Mouse (Mus musculus): ENCODE measurements at regions not wholly inside any gene's neighbourhood (a gene's known extent, or its start where the extent isn't known, plus 50 kb on each side); places are given as distances from the start of the nearest gene placed in this dataset.

GRCm38 (mm10) chr8:76383583-76384281, 515.5 kb upstream of the Nr3c2 start:
- no peak overlapping the region for H3K4me3 ChIP-seq (ENCODE audit: control insufficient read depth in 1 of 2, insufficient read depth in 1 of 2, low read depth in 2 of 2, low read length in 2 of 2)
- H3K27me3 ChIP-seq (ENCODE audit: control insufficient read depth in 1 of 2, insufficient read depth in 2 of 2, low read length in 2 of 2) = no peaks in the 10 kb centered on the region
- no peaks in the 10 kb centered on the region for H3K9me3 ChIP-seq (replicated peaks; ENCODE audit: insufficient read depth, low read length)
- H3K79me2 ChIP-seq (ENCODE audit: control insufficient read depth, insufficient read depth, low read length, poor library complexity) = no peaks in the 10 kb centered on the region
- no peaks in the 10 kb centered on the region for H3K36me3 ChIP-seq (ENCODE audit: control insufficient read depth in 1 of 2, insufficient read depth in 2 of 2, low read length in 2 of 2)
- TF ChIP-seq E2F4 (IDR thresholded peaks at IDR 0.05; ENCODE audit: borderline replicate concordance, low read depth, low read length) (no peak), NRF1 (IDR thresholded peaks at IDR 0.05; ENCODE audit: insufficient read depth, low read depth, low read length, poor library complexity, severe bottlenecking) (no peak), CHD2 (IDR thresholded peaks at IDR 0.05; ENCODE audit: low read length) (no peak), ELF1 (IDR thresholded peaks at IDR 0.05; ENCODE audit: low read depth, low read length) (no peak), NELFE (IDR thresholded peaks at IDR 0.05; ENCODE audit: low read depth, low read length) (no peak), ZC3H11A (IDR thresholded peaks at IDR 0.05; ENCODE audit: low read depth, low read length) (no peak), MAZ (IDR thresholded peaks at IDR 0.05; ENCODE audit: low read depth, low read length) (no peak), MXI1 (IDR thresholded peaks at IDR 0.05; ENCODE audit: low read depth, low read length) (no peak), KAT2A (conservative IDR thresholded peaks at IDR 0.05; ENCODE audit: low read depth, low read length) (no peak), MEF2A (IDR thresholded peaks at IDR 0.05; ENCODE audit: extremely low read depth, insufficient replicate concordance, low read depth, low read length, poor library complexity, severe bottlenecking) (no peak)
- no peak for DNase-seq (ENCODE audit: low read depth, low spot score)
- H3K9ac ChIP-seq (ENCODE audit: control insufficient read depth, low read depth, low read length, poor library complexity, severe bottlenecking) = no peak overlapping the region
- no peak overlapping the region for H3K27ac ChIP-seq (ENCODE audit: control insufficient read depth, low read depth, low read length)
- no peaks in the 10 kb centered on the region for H3K4me1 ChIP-seq (ENCODE audit: control insufficient read depth in 1 of 2, insufficient read depth in 2 of 2, low read length in 2 of 2)

- Histone ChIP-seq H3K4me1 (ENCODE audit: control insufficient read depth in 1 of 2, insufficient read depth in 2 of 2, low read length in 2 of 2) (no peaks in the 10 kb centered on the region), H3K27me3 (ENCODE audit: control insufficient read depth in 1 of 2, insufficient read depth in 2 of 2, low read length in 2 of 2) (no peaks in the 10 kb centered on the region), H3K79me2 (ENCODE audit: control insufficient read depth, insufficient read depth, low read length, poor library complexity) (no peaks in the 10 kb centered on the region), H3K9ac (ENCODE audit: control insufficient read depth, low read depth, low read length, poor library complexity, severe bottlenecking) (no peak overlapping the region), H3K27ac (ENCODE audit: control insufficient read depth, low read depth, low read length) (no peak overlapping the region), H3K9me3 (replicated peaks; ENCODE audit: insufficient read depth, low read length) (no peaks in the 10 kb centered on the region), H3K4me3 (ENCODE audit: control insufficient read depth in 1 of 2, insufficient read depth in 1 of 2, low read depth in 2 of 2, low read length in 2 of 2) (no peak overlapping the region), H3K36me3 (ENCODE audit: control insufficient read depth in 1 of 2, insufficient read depth in 2 of 2, low read length in 2 of 2) (no peaks in the 10 kb centered on the region)
- TF ChIP-seq MXI1 (IDR thresholded peaks at IDR 0.05; ENCODE audit: low read depth, low read length) (no peak), ZMIZ1 (IDR thresholded peaks at IDR 0.05; ENCODE audit: low read depth, low read length) (no peak), MEF2A (IDR thresholded peaks at IDR 0.05; ENCODE audit: extremely low read depth, insufficient replicate concordance, low read depth, low read length, poor library complexity, severe bottlenecking) (no peak), ZNF384 (IDR thresholded peaks at IDR 0.05; ENCODE audit: low read depth, low read length) (no peak), NELFE (IDR thresholded peaks at IDR 0.05; ENCODE audit: low read depth, low read length) (no peak), USF2 (IDR thresholded peaks at IDR 0.05; ENCODE audit: borderline replicate concordance in 1 of 2, insufficient read depth in 1 of 2, low read depth in 1 of 2, low read length in 2 of 2) (no peak), E2F4 (IDR thresholded peaks at IDR 0.05; ENCODE audit: borderline replicate concordance, low read depth, low read length) (no peak), RCOR1 (IDR thresholded peaks at IDR 0.05; ENCODE audit: low read depth, low read length) (no peak), MYB (IDR thresholded peaks at IDR 0.05; ENCODE audit: low read depth, low read length) (no peak), USF1 (IDR thresholded peaks at IDR 0.05; ENCODE audit: low read depth, low read length) (no peak)
- no peak for DNase-seq (ENCODE audit: low read depth, low spot score)
Measured at GRCm38 (mm10) chr8:76384282-76384637, 515.0 kb upstream of the Nr3c2 start.

Measured in MEL (cell line).